Mouse (Mus musculus) kidney, postnatal 10 days (tissue): ENCODE results near the gene Cd38.
A peak's percentile ranks its signal among the peaks of the same experiment; 100 is the strongest.

Source experiments
- DNase-seq: peaks from one replicate; pipeline ENCODE4 v3.0.0; 2021; ENCODE audit warnings: mixed read lengths

Gene Cd38

DNA sequence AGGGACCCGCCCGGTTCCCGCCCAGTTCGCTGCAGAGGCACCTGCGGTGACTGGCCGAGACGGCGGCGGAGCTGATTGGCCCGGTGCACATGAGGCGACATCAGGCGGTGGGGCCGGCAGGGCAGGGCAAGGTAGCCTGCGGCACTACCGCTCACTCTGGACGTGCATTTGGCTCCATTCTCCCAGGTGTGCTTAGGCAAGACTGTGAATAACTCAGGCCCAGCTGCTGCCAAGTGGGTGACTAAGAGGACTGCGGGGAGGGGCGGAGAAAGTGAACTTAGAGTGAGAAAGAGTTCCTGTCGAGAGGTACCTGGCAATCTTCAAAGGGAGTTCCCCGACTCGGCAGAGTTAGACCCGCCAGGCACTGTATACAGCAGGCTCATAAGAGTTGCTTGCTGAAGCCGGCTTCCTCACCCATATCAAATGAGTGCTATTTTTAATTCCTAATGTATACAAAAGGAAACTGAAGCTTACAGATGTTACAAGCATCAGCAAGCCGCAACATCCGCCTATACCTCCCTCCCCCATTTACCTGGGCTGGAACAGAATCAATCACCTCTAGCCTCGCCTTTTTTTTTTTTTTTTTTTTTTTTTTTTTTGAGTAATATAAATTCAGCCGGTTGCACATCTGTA lies 79.9 kb downstream of the Cd38 start:
- peak; percentile 84 for DNase-seq

DNA sequence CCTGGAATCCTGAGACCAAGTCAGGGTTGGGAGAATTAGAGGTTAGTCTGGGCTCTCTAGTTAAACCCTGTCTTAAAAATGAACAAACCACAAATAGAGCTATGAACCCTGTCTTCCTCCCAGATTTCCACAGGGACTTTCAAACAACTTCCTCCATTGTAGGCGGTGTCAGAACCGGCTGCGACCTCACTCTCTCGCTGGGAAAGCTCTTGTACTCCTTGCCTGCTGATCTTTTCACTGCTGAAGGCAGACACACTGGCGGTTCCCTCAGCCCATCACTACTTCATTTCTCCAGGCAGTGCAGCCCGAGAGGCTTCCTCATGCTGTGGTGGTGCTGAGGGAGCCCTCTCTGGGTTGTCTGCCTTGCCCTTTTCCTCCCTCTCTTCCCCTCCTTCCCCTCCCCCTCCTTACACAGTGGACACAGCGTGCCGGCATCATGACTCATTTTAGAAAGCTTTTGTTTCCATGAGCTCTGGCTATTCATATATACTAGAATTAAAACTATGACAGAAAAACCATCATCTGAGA lies 80.5 kb downstream of the Cd38 start:
- peak; percentile 42 for DNase-seq

DNA sequence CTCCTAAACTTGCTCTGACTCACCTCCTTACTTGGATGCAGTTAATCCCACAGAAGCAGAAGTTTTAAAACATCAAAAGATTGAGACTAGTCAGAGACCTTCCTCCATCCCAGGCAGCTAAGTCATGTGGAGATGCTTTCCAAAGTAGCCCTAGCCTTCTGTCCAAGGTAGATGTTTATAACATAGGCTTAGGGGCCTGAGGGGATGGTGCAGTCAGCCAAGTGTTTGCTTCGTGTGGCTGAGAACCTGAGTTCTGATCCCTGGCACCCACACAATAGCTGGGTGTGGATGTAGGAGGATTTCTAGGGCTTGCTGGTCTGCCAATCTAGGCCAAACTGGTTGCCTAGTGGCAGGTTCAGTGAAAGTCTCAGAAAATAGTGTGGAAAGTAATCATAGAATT lies 84.9 kb downstream of the Cd38 start:
- no peak for DNase-seq

- no peak for DNase-seq
These were observed 91.6 kb downstream of the Cd38 start for GRCm38 (mm10) chr5:43959884-43960440.

DNA sequence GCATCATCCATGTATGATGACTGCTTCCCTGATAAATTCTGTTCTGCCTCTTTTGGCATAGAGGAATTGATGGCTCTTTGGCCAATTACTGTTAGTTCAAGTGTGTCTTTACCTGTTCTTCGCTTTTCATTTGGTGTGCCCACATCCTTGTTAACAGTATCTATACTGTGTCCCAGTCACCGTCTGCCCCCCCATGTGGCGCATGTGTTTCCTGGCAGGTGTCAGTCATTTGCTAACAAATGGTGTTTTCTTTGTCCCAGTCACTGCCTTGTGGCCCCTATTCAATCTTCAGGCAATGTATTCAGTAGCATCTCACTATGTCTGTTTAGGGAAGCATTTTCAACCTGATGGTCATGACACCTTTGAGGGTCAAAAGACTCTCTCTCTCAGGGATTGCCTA lies 92.7 kb downstream of the Cd38 start:
- DNase-seq: no peak
